Mouse (Mus musculus) kidney, postnatal 25 days (tissue): ENCODE measurements around the gene Serpina1b.
"Not testable (repeated sequence)": the region's sequence is repeated elsewhere in the genome, so short reads cannot be mapped to it uniquely, and the experiment has no call there.

Source experiments
- DNase-seq, 2 experiments: peaks; one replicate each; pipeline ENCODE4 v3.0.0; 2021; ENCODE audit warnings: mixed read lengths in 2 of 2

Gene Serpina1b

GRCm38 (mm10) chr12:103830273-103830672 lies at the start of gene Serpina1b:
Gene Serpina1b (minus strand): TSS chr12:103830373.
- not testable (repeated sequence) for DNase-seq

GRCm38 (mm10) chr12:103866873-103867272 lies 36.7 kb upstream of the Serpina1b start:
- not testable (repeated sequence) for DNase-seq

DNA sequence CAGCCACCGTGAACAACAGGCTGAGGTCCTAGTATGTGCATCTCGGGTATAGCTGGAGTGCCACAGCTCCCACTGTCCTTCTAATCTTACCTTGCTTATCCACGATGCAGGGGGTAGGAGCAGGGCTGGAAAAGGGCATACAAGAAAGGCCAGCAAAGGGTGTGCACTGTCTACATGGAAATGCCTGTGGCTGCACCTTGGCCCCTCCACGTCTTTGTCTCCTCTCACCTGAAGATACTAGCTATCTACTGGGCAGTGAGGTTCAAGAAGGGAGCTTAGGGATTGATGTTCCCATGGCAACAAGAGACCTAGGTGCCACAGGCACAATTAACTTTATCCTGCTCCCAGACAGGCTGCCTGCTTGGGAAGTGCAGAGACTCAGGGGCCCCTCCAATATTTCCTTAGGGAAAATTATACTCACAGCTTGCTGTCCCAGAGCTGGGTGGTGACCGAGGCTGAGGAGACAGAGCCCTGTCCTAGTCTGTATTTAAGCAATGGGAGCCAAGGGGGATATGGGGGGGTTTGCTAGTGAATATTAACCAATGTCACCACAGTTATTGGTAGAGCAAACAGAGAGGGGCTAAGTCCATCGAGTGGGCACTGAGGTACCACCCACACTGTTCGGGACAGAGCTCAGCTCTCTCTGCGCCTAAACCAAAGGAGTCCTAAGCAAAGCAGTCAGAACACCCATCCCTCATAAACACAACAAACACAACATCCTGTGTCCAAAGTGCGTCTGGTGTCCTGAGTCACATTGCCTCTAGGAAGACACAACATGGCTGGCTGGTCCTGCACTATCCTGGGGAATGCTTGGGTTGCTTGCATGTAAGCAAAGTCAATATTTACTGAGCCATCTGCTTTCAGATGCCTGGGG lies 33.2 kb upstream of the Serpina1b start, which contains the start of gene Serpina1a:
Gene Serpina1a (minus strand): TSS at position 462 of the 874 bp plus-strand sequence.
- DNase-seq = not testable (repeated sequence)

DNA sequence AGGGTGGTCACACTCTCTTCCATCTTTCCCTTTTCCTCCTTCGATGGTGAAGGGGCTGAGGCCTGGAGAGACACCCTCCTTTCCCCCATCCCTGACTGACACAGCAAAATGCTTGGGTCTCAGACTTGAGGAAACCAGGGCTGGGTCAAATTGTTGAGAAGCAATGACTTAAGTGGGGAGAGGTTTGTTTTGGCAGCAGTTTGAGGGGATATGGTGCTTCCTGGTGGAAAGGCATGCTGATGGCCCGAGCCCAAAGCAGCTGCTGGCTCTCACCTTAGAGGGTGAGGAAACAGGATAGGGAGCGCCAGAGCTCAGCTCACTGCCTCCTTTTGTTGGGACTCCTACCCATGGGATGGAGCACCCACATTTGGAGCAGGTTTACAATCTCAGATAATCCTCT lies 30.8 kb upstream of the Serpina1b start:
- DNase-seq = peak in 1 of 2 experiments; percentile 39

GRCm38 (mm10) chr12:103860571-103860970 lies 30.4 kb upstream of the Serpina1b start:
- DNase-seq = peak in 1 of 2 experiments; percentile 55

DNA sequence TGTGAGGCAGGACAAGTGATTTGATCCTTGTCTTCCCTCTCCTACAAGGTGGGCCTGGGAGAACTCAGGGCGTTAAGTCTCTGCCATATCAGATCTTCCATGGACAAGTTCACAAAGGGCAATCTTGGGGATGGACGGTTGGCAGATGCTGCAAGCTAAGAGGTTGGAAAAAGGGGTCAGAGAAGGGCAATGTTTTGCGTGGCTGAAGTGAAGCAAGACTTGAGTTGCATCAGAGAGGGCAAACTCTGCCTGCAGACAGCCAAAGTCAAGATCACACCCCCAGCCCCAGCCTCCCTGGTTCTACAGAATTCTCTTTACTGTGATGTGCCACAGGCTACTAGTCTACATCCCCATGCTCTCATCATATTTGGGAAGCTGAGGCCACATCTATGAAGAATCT lies 29.4 kb upstream of the Serpina1b start:
- DNase-seq = not testable (repeated sequence)

DNA sequence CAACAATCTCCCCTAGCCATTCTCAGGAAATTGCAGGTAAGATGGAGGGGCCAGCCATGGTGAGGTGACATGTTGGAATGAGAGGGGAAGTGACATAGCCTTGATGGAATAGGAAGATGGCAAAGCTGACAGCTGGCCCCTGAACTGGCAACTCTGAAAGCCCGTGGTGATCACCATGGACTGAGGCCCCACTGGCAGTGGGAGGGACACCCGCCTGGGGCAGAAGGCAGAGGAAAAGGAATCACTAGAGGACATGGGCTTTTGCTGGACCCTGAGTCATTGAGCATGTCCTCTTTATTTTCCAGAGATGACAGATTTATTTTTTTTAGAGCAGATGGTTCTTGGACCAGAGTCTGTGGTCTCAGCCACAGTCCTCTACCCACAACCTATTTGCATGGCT lies 22.9 kb upstream of the Serpina1b start:
- DNase-seq = not testable (repeated sequence)

DNA sequence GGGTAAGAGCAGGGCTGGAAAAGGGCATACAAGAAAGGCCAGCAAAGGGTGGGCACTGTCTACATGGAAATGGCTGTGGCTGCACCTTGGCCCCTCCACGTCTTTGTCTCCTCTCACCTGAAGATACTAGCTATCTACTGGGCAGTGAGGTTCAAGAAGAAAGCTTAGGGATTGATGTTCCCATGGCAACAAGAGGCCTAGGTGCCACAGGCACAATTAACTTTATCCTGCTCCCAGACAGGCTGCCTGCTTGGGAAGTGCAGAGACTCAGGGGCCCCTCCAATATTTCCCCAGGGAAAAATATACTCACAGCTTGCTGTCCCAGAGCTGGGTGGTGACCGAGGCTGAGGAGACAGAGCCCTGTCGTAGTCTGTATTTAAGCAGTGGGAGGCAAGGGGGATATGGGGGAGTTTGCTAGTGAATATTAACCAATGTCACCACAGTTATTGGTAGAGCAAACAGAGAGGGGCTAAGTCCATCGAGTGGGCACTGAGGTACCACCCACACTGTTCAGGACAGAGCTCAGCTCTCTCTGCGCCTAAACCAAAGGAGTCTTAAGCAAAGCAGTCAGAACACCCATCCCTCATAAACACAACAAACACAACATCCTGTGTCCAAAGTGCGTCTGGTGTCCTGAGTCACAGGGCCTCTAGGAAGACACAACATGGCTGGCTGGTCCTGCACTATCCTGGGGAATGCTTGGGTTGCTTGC lies 2.4 kb downstream of the Serpina1b start:
- not testable (repeated sequence) for DNase-seq

DNA sequence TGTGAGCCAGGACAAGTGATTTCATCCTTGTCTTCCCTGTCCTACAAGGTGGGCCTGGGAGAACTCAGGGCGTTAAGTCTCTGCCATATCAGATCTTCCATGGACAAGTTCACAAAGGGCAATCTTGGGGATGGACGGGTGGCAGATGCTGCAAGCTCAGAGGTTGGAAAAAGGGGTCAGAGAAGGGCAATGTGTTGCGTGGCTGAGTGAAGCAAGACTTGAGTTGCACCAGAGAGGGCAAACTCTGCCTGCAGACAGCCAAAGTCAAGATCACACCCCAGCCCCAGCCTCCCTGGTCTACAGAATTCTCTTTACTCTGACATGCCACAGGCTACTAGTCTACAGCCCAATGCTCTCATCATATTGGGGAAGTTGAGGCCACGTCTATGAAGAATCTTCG lies 6.3 kb downstream of the Serpina1b start:
- DNase-seq = peak in 1 of 2 experiments; percentile 41

DNA sequence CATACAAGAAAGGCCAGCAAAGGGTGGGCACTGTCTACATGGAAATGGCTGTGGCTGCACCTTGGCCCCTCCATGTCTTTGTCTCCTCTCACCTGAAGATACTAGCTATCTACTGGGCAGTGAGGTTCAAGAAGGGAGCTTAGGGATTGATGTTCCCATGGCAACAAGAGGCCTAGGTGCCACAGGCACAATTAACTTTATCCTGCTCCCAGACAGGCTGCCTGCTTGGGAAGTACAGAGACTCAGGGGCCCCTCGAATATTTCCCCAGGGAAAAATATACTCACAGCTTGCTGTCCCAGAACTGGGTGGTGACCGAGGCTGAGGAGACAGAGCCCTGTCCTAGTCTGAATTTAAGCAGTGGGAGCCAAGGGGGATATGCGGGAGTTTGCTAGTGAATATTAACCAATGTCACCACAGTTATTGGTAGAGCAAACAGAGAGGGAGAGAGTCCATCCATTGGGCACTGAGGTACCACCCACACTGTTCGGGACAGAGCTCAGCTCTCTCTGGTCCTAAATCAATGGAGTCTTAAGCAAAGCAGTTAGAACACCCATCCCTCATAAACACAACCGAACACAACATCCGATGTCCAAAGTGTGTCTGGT lies 56.8 kb downstream of the Serpina1b start, which contains the start of gene Serpina1d:
Gene Serpina1d (minus strand): TSS at position 347 of the 606 bp plus-strand sequence.
- DNase-seq = not testable (repeated sequence)

GRCm38 (mm10) chr12:103770597-103770996 lies 59.6 kb downstream of the Serpina1b start:
- peak in 1 of 2 experiments; percentile 47 for DNase-seq

- DNase-seq = not testable (repeated sequence)
Measured at GRCm38 (mm10) chr12:103763083-103763482, 67.1 kb downstream of the Serpina1b start.

- not testable (repeated sequence) for DNase-seq
Measured at GRCm38 (mm10) chr12:103760316-103760715, 69.9 kb downstream of the Serpina1b start.

GRCm38 (mm10) chr12:103745957-103746356 lies 84.2 kb downstream of the Serpina1b start:
- DNase-seq = not testable (repeated sequence)

DNA sequence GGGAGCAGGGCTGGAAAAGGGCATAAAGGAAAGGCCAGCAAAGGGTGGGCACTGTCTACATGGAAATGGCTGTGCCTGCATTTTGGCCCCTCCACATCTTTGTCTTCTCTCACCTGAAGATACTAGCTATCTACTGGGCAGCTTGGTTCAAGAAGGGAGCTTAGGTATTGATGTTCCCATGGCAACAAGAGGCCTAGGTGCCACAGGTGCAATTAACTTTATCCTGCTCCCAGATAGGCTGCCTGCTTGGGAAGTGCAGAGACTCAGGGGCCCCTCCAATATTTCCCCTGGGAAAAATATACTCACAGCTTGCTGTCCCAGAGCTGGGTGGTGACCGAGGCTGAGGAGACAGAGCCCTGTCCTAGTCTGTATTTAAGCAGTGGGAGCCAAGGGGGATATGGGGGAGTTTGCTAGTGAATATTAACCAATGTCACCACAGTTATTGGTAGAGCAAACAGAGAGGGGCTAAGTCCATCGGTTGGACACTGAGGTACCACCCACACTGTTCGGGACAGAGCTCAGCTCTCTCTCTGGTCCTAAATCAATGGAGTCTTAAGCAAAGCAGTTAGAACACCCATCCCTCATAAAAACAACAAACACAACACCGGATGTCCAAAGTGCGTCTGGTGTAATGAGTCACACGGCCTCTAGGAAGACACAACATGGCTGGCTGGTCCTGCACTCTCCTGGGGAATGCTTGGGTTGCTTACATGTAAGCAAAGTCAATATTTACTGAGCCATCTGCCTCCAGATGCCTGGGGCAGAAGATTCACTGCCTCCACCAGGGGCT lies 92.2 kb downstream of the Serpina1b start:
- not testable (repeated sequence) for DNase-seq

- DNase-seq = not testable (repeated sequence)
Measured at GRCm38 (mm10) chr12:103735566-103735965, 94.6 kb downstream of the Serpina1b start.

- DNase-seq = not testable (repeated sequence)
Measured at GRCm38 (mm10) chr12:103735101-103735500, 95.1 kb downstream of the Serpina1b start.

DNA sequence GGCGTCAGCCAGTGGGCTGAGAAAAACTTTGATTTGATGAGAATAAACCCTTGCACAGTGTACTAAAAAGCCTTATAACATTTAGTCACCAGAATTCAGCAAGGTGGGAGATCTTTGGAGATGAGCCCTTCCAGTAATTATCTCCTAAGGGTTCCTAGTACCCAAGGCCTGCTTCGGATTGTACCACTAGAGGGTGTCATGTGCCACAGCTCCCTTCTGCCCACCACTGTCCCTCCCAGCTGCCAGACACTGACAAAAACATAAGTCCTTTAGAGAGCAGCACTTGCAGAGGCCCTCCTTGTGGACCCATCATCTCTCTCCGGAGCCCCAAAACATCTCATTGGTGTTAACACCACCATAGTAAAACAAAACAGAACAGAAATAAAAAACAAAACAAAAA lies 118.6 kb downstream of the Serpina1b start:
- peak; percentile 39 to 44 for DNase-seq

GRCm38 (mm10) chr12:103710405-103710804 lies 119.8 kb downstream of the Serpina1b start:
- DNase-seq = no peak

DNA sequence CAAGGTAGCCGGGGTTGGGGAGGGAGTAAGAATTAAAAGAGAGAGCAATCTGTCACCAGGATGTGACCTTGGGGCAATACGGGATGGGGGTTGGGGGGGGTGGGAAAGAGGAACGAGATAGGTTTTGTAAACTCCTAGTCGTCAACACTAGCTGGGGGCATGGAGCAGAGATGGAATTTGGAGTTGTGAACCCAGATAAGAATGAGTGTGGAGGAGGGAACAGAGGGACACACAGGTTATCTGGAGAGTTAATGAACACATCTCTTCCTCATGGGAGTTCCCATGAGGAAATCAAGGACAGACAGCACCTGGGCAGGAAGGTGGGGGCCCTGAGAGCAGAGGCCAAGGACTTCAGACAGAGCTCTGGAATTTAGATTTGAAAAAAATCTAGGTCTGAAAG lies 124.1 kb downstream of the Serpina1b start:
- no peak for DNase-seq

DNA sequence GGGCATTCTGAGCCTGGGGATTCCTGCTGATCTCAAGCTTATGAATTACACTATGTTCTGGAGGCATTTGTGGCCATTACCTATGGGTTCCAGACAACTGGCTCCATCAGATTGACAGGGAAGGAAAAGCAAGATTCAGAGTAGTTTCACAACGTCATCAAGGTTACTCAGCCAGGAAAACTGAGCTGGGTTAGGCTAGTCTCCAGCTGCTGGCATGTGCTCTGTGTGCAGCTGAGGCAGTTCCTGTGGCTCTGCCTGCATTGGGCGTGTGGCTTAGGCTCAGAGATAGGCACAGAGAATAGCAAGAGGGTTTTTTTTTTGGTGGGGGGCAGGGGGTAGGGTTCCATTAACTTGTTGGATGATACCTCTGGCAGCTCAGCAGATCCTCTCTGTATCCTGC lies 124.6 kb downstream of the Serpina1b start:
- no peak for DNase-seq

DNA sequence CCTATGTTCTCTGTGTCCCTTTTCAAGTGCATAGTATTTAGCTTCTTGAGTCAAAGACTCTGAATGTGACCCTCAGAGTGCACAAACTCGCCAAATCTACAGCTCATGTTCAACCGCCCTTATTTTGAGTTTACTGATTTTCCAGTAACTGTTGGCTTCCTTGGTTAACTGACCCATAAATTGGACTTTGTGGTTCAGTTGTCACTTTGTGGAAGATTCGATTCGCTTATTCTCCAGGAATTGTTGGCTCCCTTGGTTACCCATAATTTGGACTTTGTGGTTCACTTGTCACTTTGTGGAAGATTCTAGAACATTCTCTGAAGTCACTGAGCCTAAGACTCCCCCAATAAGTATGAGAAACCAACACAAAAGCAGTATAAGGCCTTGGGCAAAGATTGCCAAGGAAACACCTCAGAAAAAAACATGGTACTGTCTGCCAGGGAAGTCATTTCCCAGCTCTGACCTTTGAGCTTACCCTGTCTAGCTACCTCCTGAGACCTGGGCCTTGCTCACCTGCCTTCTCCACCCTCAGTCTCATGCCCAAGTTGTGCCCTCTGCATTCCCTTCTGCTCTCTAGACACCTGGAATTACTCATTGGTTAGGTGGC lies 129.9 kb downstream of the Serpina1b start:
- peak; percentile 43 to 76 for DNase-seq
